Mouse (Mus musculus) megakaryocyte, embryonic 14.5 days (primary cell): ENCODE results near the gene Fzd2.

Experiments used
- FLI1 ChIP-seq: IDR thresholded peaks from 2 replicates; pipeline ENCODE4 v1.6.1; 2012; ENCODE audit warnings: low read length, inconsistent platforms, mixed read lengths
- GATA1 ChIP-seq: IDR thresholded peaks from 3 replicates; pipeline ENCODE4 v1.6.1; 2012; ENCODE audit warnings: mixed read lengths, low read length, inconsistent platforms, borderline replicate concordance

DNA sequence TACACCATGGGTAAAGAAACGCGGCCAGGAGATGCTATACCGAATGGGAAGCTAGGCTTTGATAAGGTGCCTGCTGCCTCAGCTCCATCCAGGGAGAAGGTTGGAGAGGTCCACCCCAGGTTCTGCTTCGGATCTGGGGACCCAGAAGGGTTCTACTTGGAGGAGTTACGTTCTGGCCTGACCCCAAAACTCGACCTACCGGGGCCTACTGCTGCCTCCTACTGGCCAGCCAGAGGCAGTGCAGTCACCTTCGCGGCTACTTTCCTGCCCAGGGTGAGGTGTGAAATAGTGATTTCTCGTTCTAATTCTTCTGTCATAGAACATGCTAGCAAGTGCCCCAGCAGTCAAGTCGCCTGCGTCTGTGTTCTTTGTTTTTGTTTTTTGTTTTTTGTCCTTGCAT, 36.0 kb upstream of the Fzd2 start:
- TF ChIP-seq GATA1 (no peak), FLI1 (no peak)
